Mouse (Mus musculus): ENCODE measurements around the gene Ralgapa2. TPM values are rescaled to one million over a fixed set of nuclear protein-coding genes. Genes with fewer than 3 reads are reported as not detected.
A peak's percentile ranks its signal among the peaks of the same experiment; 100 is the strongest.

Ralgapa2 gene
- polyA plus RNA-seq, 1 experiment from 2014 or later, result 9.0 TPM

- Histone ChIP-seq H3K4me2 (peak overlapping the region; percentile 17; the same call in 1 of the 2 replicates), H3K9ac (no peak overlapping the region), H3K27me3 (replicated peaks) (no peaks in the 10 kb centered on the region), H3K9me3 (no peaks in the 10 kb centered on the region), H3K4me3 (replicated peaks) (no peak overlapping the region), H3K27ac (no peak overlapping the region), H3K36me3 (no peaks in the 10 kb centered on the region), H3K4me1 (peaks cover 4% of the 10 kb centered on the region)
- ATAC-seq (ENCODE audit: insufficient read depth, low FRiP score, low read depth), result no peak
- WGBS, result 21% methylated on average over 12 of the region's 12 CpGs
These were observed 146.0 kb downstream of the Ralgapa2 start for GRCm38 (mm10) chr2:146366098-146366497.

- Histone ChIP-seq H3K36me3 (no peaks in the 10 kb centered on the region), H3K4me3 (replicated peaks) (no peak overlapping the region), H3K4me1 (peaks cover 4% of the 10 kb centered on the region), H3K27me3 (replicated peaks) (no peaks in the 10 kb centered on the region), H3K9ac (no peak overlapping the region), H3K4me2 (no peak overlapping the region), H3K27ac (0 out of 2 replicates have a peak overlapping the region, but pooled peaks have one; percentile 16), H3K9me3 (no peaks in the 10 kb centered on the region)
- ATAC-seq (ENCODE audit: insufficient read depth, low FRiP score, low read depth), result peak; percentile 83
- WGBS, result 19% methylated on average over 11 of the region's 11 CpGs
These were observed 146.7 kb downstream of the Ralgapa2 start for GRCm38 (mm10) chr2:146365368-146365983.

- H3K27ac ChIP-seq, result 0 out of 2 replicates have a peak overlapping the region, but pooled peaks have one; percentile 26
- no peak overlapping the region for H3K4me3 ChIP-seq (replicated peaks)
- ATAC-seq (ENCODE audit: insufficient read depth, low FRiP score, low read depth), result no peak
- no peak overlapping the region for H3K9ac ChIP-seq
- no peaks in the 10 kb centered on the region for H3K9me3 ChIP-seq
- no peaks in the 10 kb centered on the region for H3K36me3 ChIP-seq
- no peak overlapping the region for H3K4me2 ChIP-seq
- 60% methylated on average over 2 of the region's 2 CpGs for WGBS
- no peaks in the 10 kb centered on the region for H3K27me3 ChIP-seq (replicated peaks)
- peaks cover 4% of the 10 kb centered on the region for H3K4me1 ChIP-seq
These were observed 148.7 kb downstream of the Ralgapa2 start for GRCm38 (mm10) chr2:146363483-146363882.

DNA sequence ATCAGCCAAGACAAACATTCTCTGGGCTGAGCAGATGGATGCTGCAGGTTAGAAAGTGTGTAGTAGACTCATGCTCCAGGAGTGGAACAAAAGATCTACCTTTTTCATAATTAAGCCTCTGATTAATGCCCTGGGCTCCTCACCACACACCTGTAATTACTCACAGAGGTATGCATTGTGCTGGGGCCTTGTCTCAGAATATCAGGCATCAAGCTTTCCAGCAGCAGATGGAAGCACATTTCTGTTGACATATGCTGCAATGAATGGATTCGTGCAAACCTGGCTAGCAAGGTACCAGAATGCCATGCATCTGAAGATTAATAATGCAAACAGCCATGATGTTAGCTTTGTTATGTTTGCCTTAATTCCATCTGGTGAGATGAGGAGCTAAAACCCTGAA is 149.2 kb downstream of the Ralgapa2 start:
- Histone ChIP-seq H3K4me1 (peaks cover 4% of the 10 kb centered on the region), H3K4me3 (replicated peaks) (no peak overlapping the region), H3K9me3 (no peaks in the 10 kb centered on the region), H3K9ac (no peak overlapping the region), H3K27me3 (replicated peaks) (no peaks in the 10 kb centered on the region), H3K36me3 (no peaks in the 10 kb centered on the region), H3K27ac (no peak overlapping the region), H3K4me2 (no peak overlapping the region)
- peak; percentile 78 for ATAC-seq (ENCODE audit: insufficient read depth, low FRiP score, low read depth)
- WGBS, result 62% methylated on average over 1 of the region's 1 CpGs

DNA sequence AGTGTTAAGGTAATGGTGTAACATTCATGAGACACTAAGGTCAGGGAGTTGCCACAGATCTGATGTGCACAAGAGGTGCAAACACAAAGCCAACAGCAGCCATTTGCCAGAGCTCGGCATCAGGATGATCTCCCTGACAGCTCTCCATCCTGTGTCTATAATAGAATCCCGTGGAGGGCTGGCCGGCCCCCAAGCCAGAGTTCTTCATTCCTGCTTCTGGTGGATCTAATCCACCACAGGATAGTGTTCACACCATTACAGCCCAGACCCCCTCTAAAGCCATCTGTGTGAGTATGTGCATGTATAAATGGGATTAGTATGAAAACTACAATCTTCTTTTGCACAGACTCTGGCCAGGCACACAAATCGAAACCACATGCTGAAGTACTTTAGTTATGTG is 150.2 kb downstream of the Ralgapa2 start:
- no peak for ATAC-seq (ENCODE audit: insufficient read depth, low FRiP score, low read depth)
- 79% methylated on average over 4 of the region's 4 CpGs for WGBS
- H3K27ac ChIP-seq, result no peak overlapping the region
- no peak overlapping the region for H3K9ac ChIP-seq
- no peak overlapping the region for H3K4me3 ChIP-seq (replicated peaks)
- H3K27me3 ChIP-seq (replicated peaks), result no peaks in the 10 kb centered on the region
- H3K4me2 ChIP-seq, result no peak overlapping the region
- no peaks in the 10 kb centered on the region for H3K9me3 ChIP-seq
- no peaks in the 10 kb centered on the region for H3K36me3 ChIP-seq
- peaks cover 4% of the 10 kb centered on the region for H3K4me1 ChIP-seq

DNA sequence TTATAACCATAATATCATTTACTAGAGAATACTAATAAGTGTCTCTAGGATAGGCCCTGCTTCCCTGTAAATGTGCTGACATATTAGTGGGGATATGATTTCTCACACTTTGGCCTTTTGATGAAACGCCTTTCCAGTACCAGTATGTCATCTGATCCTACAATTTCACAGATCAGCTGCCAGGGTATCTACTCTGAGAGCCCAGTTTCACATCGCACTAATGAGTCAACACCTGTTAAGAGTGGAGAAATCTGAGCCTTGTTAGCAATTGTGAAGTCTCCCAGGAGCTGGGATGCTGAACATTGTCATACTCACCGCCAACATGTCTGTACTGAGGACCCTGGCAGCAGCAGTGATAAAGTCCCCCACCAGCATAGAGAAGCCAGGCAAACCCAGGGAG is 151.1 kb downstream of the Ralgapa2 start:
- Histone ChIP-seq H3K9ac (no peak overlapping the region), H3K9me3 (no peaks in the 10 kb centered on the region), H3K4me3 (replicated peaks) (no peak overlapping the region), H3K4me2 (no peak overlapping the region), H3K4me1 (peaks cover 2% of the 10 kb centered on the region), H3K27ac (no peak overlapping the region), H3K36me3 (no peaks in the 10 kb centered on the region), H3K27me3 (replicated peaks) (no peaks in the 10 kb centered on the region)
- WGBS, result 78% methylated on average over 3 of the region's 3 CpGs
- ATAC-seq (ENCODE audit: insufficient read depth, low FRiP score, low read depth), result no peak

DNA sequence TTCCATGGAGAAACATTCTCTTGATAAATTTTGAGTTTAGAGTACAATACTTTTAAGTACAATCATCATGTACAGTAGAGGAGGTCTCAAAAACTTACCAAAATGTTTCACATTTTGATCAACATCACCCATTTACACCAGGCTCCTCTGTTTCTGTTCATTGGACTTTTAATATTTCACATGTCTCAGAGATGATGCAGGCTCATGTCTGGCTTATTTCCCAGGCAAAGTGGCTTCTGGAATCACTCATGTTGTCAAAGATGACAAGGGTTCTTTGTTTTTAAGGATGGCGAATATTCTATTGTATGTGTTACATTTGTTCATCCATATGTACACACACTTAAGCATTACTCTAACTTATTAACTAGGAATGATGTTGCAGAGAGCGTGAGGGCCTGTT is 152.5 kb downstream of the Ralgapa2 start:
- Histone ChIP-seq H3K9me3 (no peaks in the 10 kb centered on the region), H3K9ac (no peak overlapping the region), H3K4me3 (replicated peaks) (no peak overlapping the region), H3K27ac (no peak overlapping the region), H3K4me2 (no peak overlapping the region), H3K36me3 (no peaks in the 10 kb centered on the region), H3K4me1 (no peaks in the 10 kb centered on the region), H3K27me3 (replicated peaks) (no peaks in the 10 kb centered on the region)
- no peak for ATAC-seq (ENCODE audit: insufficient read depth, low FRiP score, low read depth)
- WGBS, result 57% methylated on average over 2 of the region's 2 CpGs

DNA sequence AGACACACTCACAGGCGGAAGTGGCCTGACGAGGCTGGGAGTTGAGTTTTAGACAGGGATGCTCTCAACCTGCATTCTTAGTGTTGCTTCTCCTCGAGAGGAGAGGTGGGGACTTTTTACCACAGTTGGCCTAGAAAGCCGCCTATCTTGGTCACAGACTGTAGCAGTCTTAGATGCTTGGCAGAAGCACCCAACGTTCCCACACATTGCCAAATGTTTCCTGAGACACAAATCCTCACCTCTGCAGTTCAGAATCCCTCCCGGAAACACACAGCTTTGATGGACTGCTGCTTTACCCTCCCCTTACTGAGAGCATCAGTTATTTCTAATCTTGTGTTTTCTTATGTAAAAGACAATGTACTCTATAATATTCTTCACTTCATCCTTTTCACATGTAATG is 155.6 kb downstream of the Ralgapa2 start:
- no peaks in the 10 kb centered on the region for H3K9me3 ChIP-seq
- no peak overlapping the region for H3K4me2 ChIP-seq
- H3K36me3 ChIP-seq, result no peaks in the 10 kb centered on the region
- no peak overlapping the region for H3K4me3 ChIP-seq (replicated peaks)
- WGBS, result 75% methylated on average over 6 of the region's 6 CpGs
- no peak overlapping the region for H3K9ac ChIP-seq
- H3K27ac ChIP-seq, result no peak overlapping the region
- H3K27me3 ChIP-seq (replicated peaks), result no peaks in the 10 kb centered on the region
- ATAC-seq (ENCODE audit: insufficient read depth, low FRiP score, low read depth), result no peak
- H3K4me1 ChIP-seq, result no peaks in the 10 kb centered on the region

GRCm38 (mm10) chr2:146350230-146350629 is 161.9 kb downstream of the Ralgapa2 start:
- H3K4me1 ChIP-seq, result no peaks in the 10 kb centered on the region

GRCm38 (mm10) chr2:146347942-146348341 is 164.2 kb downstream of the Ralgapa2 start:
- H3K4me1 ChIP-seq, result no peaks in the 10 kb centered on the region
- no peak overlapping the region for H3K4me3 ChIP-seq (replicated peaks)
- no peaks in the 10 kb centered on the region for H3K27me3 ChIP-seq (replicated peaks)
- no peak overlapping the region for H3K27ac ChIP-seq
- WGBS, result 83% methylated on average over 2 of the region's 2 CpGs
- H3K9me3 ChIP-seq, result no peaks in the 10 kb centered on the region
- H3K36me3 ChIP-seq, result 0 out of 2 replicates have a peak, but pooled peaks cover 4% of the 10 kb centered on the region
- H3K4me2 ChIP-seq, result no peak overlapping the region
- no peak for ATAC-seq (ENCODE audit: insufficient read depth, low FRiP score, low read depth)
- no peak overlapping the region for H3K9ac ChIP-seq

More at GRCm38 (mm10) chr2:146350230-146350629, 161.9 kb downstream of the Ralgapa2 start:
- no peak for ATAC-seq (ENCODE audit: insufficient read depth, low FRiP score, low read depth)
- H3K27me3 ChIP-seq (replicated peaks), result no peaks in the 10 kb centered on the region
- no peak overlapping the region for H3K4me3 ChIP-seq (replicated peaks)
- no peak overlapping the region for H3K27ac ChIP-seq
- 84% methylated on average over 5 of the region's 5 CpGs for WGBS
- H3K4me2 ChIP-seq, result no peak overlapping the region
- H3K36me3 ChIP-seq, result 0 out of 2 replicates have a peak, but pooled peaks cover 4% of the 10 kb centered on the region
- H3K9me3 ChIP-seq, result no peaks in the 10 kb centered on the region
- H3K9ac ChIP-seq, result no peak overlapping the region

DNA sequence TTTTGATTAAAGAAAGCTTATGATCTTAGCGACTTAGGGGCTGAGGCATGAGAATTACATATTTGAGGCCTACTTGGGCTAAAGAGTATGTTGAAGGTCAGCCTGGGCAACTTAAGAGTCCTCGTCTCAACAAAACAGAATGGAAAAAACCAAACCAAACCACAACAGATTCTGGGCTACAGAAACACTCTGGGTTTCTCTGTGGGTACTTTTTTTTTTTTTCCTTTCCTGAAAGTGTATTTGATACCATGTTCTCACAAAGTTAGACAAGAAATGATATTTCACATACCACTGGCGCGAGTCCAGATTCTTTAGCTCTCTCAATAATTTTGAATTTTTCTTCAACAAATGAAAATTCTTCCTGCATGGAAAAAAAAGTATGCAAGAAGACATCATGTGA is 172.1 kb downstream of the Ralgapa2 start:
- Histone ChIP-seq H3K27ac (no peak overlapping the region), H3K4me1 (no peaks in the 10 kb centered on the region), H3K27me3 (replicated peaks) (no peaks in the 10 kb centered on the region), H3K9me3 (no peaks in the 10 kb centered on the region), H3K4me3 (replicated peaks) (no peak overlapping the region), H3K36me3 (no peaks in the 10 kb centered on the region), H3K4me2 (no peak overlapping the region), H3K9ac (no peak overlapping the region)
- 91% methylated on average over 4 of the region's 4 CpGs for WGBS
- no peak for ATAC-seq (ENCODE audit: insufficient read depth, low FRiP score, low read depth)

DNA sequence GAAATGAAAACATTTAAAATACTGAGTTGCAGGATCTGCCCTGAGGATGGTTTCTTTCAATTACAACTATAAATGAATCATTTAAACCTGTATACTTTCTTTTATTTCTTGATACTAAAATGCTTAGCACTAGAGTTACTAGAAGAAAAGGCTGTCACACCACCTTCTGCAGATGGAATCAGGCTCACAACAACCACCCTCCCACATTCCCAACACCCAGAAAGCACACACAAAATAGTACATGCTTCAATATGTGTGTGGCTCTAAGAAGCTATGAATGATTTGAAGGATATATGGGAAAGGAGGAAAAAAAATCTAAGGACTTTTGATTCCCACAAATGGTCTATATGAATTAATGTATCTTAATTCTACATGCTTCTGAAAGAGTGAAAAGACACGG is 174.6 kb downstream of the Ralgapa2 start:
- Histone ChIP-seq H3K36me3 (no peaks in the 10 kb centered on the region), H3K9ac (no peak overlapping the region), H3K9me3 (no peaks in the 10 kb centered on the region), H3K4me1 (no peaks in the 10 kb centered on the region), H3K4me3 (replicated peaks) (no peak overlapping the region), H3K27me3 (replicated peaks) (no peaks in the 10 kb centered on the region), H3K4me2 (no peak overlapping the region), H3K27ac (no peak overlapping the region)
- WGBS, result 53% methylated on average over 1 of the region's 1 CpGs
- no peak for ATAC-seq (ENCODE audit: insufficient read depth, low FRiP score, low read depth)
